Mouse (Mus musculus): ENCODE measurements around the gene Trim52.
A peak's percentile ranks its signal among the peaks of the same experiment; 100 is the strongest.
"Not testable (repeated sequence)": the region's sequence is repeated elsewhere in the genome, so short reads cannot be mapped to it uniquely, and the experiment has no call there.

Gene Trim52

DNA sequence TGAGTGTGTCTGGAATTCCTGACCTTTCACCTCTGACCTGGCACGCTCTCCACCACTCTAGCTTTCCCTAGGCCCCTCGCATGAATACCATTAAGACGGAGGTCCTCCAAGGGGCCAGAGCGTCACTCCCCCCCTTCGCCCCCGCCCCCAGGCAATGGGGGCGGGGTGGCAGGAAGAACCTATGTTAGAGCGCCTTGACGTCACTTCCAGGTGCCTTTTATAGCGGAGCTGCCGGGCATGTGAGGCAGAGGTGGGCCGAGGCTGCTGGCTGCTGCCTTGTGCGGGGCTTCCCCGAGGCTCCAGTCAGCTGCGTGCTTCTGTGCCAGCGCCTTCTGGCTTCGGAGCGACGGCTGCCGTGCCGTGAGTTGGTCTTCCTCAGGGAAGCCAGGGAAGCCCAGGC, at the start of gene Trim52:
Gene Trim52 (plus strand): TSS at position 219 of the 400 bp plus-strand sequence.
- DNase-seq (ENCODE audit: low spot score in 2 of 2), result no peak

DNA sequence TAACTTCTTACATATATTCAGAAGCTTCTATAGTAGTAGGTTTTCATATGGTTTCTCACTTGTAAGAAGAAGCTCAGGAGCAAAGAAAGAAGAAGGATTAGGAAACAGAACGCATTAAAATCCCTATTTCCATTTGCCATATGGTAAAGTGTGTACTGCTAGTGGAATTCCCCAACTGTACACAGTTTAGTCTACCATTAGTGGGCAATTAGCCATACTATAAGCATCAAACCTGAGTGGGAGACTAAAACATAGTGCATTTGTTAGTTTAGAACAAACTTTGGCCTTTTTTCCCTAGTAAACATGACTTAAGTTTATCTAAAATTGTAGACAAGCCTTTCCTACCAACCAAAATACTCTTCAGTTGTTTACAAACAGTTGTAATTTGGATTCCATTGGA, 33.4 kb upstream of the Trim52 start:
- no peak for DNase-seq (ENCODE audit: low spot score in 2 of 2)

GRCm38 (mm10) chr14:106075181-106076064, 30.6 kb upstream of the Trim52 start:
- no peak for DNase-seq (ENCODE audit: low spot score in 2 of 2)

DNA sequence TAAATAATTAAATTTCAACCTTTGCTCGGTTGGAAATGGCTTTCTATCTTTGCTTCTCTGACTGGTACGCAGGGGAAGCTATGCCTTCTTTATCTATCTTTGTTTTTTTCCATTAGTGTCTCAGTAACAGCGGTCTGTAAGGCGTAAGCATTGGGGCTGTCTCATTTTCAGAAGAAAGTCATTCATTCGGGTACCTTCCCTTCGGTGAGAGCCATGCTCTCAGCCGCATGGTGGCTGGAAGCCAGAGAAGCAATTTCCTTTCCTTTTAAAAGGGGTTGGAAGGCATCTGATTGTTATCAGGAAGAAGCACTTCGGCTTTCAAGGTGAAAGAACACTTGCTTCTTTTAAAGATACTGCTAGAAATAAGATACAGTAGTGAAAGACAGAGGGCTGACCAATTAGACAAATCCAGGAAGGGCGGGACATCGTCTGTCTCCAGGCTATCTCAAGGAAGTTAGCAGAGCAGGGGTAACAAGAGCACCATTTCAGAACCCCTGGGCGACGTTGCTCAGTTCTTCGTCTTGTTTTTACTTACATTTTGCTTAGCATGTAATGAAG, 17.4 kb upstream of the Trim52 start:
- no peak for DNase-seq (ENCODE audit: low spot score in 2 of 2)

DNA sequence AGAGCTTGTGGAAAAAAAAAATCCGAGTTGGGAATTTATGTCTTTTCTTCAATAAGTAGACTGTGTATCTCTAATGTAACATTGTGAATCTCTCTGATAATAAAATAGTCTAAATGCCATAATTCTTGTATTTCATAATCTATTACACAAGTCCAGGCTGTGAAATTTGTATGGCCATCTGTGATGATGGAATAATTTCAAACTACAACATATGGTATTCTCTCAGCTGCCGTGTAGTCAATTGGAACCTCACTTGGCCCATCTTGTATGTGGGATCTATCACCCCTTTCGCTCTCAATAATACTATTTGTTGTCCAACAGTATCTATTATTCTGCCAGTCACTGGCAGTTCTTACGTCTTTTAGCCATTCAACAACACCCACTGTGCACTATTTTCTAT, 9.2 kb upstream of the Trim52 start:
- DNase-seq (ENCODE audit: low spot score in 2 of 2), result no peak

DNA sequence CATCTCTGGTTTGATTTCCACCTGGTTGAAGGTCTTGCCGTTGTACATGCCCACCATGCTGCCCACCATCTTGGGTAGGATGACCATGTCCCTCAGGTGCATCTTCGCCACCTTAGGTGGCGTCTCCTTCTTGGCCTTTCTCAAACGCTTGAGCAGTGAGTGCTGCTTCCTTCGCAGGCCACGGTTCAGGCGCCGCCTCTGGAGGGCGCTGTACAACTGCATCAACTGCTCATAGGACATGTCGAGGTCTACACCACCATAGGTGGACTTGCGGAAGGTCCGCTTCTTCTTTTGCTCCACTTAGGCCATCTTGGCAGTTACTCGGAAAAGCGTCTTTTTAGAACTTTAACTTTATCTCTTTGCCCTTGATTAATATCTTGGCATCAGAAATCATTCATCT, 5.1 kb upstream of the Trim52 start:
- DNase-seq (ENCODE audit: low spot score in 2 of 2), result no peak

GRCm38 (mm10) chr14:106106425-106106824, 427 bp downstream of the Trim52 start:
- DNase-seq (ENCODE audit: low spot score in 2 of 2), result no peak

GRCm38 (mm10) chr14:106119371-106119770, 13.4 kb downstream of the Trim52 start:
- DNase-seq (ENCODE audit: low spot score in 2 of 2), result no peak

GRCm38 (mm10) chr14:106136272-106136671, 30.3 kb downstream of the Trim52 start:
- DNase-seq (ENCODE audit: low spot score in 2 of 2), result no peak

DNA sequence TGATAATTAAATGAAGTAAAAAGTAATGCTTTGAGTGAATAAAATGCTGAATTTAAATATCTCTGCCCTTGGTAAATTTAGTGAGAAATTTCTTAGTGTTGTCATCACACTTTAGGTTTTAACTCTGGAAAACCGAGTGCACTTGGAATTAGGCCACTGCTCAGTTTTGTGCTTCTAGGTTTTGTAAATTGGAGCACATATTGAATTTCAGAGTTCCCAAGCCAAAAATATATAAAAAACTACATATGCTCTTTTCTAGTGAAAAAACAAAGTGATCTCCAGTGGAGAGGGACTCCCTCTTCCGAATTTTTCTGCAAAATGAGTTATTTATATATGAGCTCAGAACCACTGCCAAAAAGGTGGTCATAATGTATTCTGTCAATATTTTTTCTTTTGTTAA, 45.2 kb downstream of the Trim52 start:
- DNase-seq (ENCODE audit: low spot score in 2 of 2), result peak; percentile 11 to 30

GRCm38 (mm10) chr14:106154879-106155576, 49.0 kb downstream of the Trim52 start:
- no peak for DNase-seq (ENCODE audit: low spot score in 2 of 2)

DNA sequence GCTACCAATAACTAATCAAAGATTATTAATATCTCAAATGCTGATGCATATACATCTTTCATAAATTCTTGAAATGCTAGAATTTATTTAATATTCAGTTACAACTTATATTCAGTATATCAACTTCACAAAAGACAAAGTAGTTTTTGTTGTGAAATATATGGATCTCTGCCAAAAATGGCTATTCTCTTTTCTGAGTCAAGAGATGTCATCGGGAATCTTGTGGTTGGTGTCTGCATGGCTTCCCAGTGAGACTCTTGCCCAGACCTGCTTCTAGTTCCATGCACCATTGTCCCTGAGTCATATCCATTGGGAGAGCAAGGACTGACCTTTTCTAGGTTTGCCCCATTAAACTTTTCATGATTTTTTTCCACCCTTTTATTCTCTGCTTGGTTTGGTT, 50.5 kb downstream of the Trim52 start:
- no peak for DNase-seq (ENCODE audit: low spot score in 2 of 2)

DNA sequence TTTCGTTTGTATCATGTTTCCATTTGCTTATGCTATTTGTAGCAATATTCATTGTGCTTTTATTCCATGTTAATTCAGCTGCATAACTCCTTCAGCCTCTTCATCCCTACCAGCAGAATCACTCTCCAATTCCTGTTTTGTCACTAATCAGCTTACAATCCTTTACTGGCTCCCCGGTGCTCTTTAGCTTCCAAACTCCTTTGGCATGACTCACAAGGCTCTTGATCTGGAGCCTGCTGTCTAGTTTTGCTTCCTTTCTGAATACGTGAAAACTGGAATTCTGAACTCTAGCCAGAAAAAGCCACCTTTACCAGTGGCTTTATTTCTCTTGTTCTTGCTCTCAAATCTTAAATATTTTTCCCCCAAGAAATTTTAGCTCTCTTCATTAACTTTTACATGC, 56.3 kb downstream of the Trim52 start:
- DNase-seq (ENCODE audit: low spot score in 2 of 2), result no peak

GRCm38 (mm10) chr14:106163196-106163595, 57.2 kb downstream of the Trim52 start:
- no peak for DNase-seq (ENCODE audit: low spot score in 2 of 2)

GRCm38 (mm10) chr14:106163933-106164332, 57.9 kb downstream of the Trim52 start:
- DNase-seq (ENCODE audit: low spot score in 2 of 2), result not testable (repeated sequence)

- peak in 1 of 2 experiments; percentile 31 for DNase-seq (ENCODE audit: low spot score in 2 of 2)
These were observed 70.9 kb downstream of the Trim52 start for GRCm38 (mm10) chr14:106176879-106177278.

DNA sequence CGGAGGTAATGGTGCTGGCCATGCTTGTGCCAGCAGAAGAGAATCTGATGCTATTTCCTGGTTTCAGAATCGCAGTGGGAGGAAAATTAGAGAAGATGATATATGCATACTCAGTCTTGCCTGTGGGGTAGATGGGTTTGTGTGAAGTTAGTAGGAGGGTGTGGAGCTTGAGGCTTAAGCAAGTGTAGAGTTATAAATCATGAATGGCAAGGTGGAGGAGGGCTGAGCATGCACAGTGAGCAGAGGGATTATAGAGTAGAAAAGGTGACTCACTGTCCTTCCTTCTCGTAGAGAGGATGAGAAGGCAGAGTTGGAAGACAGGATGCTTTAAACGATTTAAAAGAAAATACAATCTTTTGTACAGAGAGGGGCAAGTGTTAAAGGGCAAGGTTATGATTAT, 72.2 kb downstream of the Trim52 start:
- DNase-seq (ENCODE audit: low spot score in 2 of 2), result peak in 1 of 2 experiments; percentile 2

GRCm38 (mm10) chr14:106179102-106179727, 73.2 kb downstream of the Trim52 start:
- no peak for DNase-seq (ENCODE audit: low spot score in 2 of 2)

GRCm38 (mm10) chr14:106179728-106180125, 73.7 kb downstream of the Trim52 start:
- DNase-seq (ENCODE audit: low spot score in 2 of 2), result no peak

- DNase-seq (ENCODE audit: low spot score in 2 of 2), result no peak
These were observed 74.6 kb downstream of the Trim52 start for GRCm38 (mm10) chr14:106180616-106181015.

- DNase-seq (ENCODE audit: low spot score in 2 of 2), result no peak
These were observed 78.0 kb downstream of the Trim52 start for GRCm38 (mm10) chr14:106183985-106184384.

All from frontal cortex, postnatal 36 days (tissue).